Mouse (Mus musculus): ENCODE results near the gene Tbc1d16. TPM values are rescaled to one million over a fixed set of nuclear protein-coding genes. Genes with fewer than 3 reads are reported as not detected.
A peak's percentile ranks its signal among the peaks of the same experiment; 100 is the strongest.

The Tbc1d16 gene
- polyA plus RNA-seq, 1 experiment from 2014 or later: 25.3 TPM

DNA sequence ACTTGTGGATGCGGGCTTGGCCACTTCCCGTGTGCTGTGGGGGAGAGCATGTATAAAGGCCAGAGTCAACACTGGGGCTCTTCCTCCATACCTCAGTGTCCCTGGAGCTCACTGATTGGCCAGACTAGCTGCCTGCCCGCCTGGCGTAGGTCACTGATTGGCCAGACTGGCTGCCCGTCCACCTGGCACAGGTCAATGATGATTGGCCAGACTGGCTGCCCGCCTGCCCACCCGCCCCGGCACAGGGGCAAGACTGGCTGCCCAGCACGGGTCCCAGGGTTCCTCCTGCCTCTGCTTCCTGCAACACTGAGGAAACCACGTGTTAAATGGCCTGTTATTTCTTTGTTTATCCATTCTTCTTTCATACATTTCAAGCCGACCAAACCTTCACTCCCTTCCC, 68.8 kb downstream of the Tbc1d16 start:
- no peaks in the 10 kb centered on the region for H3K9me3 ChIP-seq
- peak overlapping the region; percentile 32 for H3K4me3 ChIP-seq

DNA sequence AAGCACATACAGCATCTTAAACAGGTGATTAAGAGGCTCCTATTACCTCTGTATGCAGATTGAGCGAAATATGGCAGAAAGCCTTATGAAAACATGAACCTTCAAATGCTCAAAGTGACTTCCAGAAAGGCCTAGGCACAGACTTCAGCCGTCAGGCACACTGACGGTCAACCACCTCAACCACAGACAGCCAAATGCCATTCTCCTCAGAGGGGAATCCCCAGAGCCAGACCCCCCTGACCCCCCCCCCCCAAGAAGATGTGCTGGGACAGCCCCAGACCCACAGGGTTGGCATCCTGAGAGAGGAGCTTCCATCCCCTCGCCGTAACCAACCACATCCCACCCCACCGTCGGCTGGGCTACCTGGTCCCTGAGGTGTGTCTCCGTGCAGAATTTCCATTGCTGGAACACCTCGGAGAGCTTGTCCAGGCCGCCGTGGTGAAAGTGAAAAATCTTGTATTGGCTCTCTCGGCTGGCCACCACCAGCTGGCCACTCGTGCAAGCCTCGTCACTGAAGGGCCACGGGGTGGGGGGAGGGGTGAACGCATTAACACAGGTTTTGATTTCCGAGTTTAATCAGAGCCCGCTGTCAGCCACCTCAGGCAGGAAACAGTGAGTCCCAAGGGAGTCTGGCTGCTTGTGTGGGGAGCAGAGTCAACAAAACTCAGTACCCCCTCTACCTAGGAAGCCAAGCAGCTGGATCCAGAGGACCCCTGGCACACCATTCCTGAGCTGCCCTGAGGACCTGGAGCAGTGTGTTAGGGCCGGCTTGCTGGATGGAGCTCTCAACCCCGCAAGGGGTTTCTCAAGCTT, 70.7 kb downstream of the Tbc1d16 start:
- H3K27me3 ChIP-seq (replicated peaks; ENCODE audit: low read depth, poor library complexity, severe bottlenecking): peaks cover 54% of the 10 kb centered on the region
- WGBS: 15% methylated on average over 20 of the region's 20 CpGs
- no peaks in the 10 kb centered on the region for H3K9me3 ChIP-seq
- DNase-seq (ENCODE audit: low spot score): peak; percentile 73
- H3K4me1 ChIP-seq: peaks cover 68% of the 10 kb centered on the region
- peak overlapping the region; percentile 72 for H3K27ac ChIP-seq (replicated peaks)
- H3K4me3 ChIP-seq: peak overlapping the region; percentile 41
- H3K36me3 ChIP-seq (replicated peaks): peaks cover 35% of the 10 kb centered on the region

More for the DNA sequence above, 68.8 kb downstream of the Tbc1d16 start:
- H3K27ac ChIP-seq (replicated peaks): no peak overlapping the region
- peaks cover 72% of the 10 kb centered on the region for H3K4me1 ChIP-seq
- peaks cover 54% of the 10 kb centered on the region for H3K27me3 ChIP-seq (replicated peaks; ENCODE audit: low read depth, poor library complexity, severe bottlenecking)
- DNase-seq (ENCODE audit: low spot score): peak; percentile 75
- peaks cover 16% of the 10 kb centered on the region for H3K36me3 ChIP-seq (replicated peaks)
- WGBS: 38% methylated on average over 11 of the region's 11 CpGs

DNA sequence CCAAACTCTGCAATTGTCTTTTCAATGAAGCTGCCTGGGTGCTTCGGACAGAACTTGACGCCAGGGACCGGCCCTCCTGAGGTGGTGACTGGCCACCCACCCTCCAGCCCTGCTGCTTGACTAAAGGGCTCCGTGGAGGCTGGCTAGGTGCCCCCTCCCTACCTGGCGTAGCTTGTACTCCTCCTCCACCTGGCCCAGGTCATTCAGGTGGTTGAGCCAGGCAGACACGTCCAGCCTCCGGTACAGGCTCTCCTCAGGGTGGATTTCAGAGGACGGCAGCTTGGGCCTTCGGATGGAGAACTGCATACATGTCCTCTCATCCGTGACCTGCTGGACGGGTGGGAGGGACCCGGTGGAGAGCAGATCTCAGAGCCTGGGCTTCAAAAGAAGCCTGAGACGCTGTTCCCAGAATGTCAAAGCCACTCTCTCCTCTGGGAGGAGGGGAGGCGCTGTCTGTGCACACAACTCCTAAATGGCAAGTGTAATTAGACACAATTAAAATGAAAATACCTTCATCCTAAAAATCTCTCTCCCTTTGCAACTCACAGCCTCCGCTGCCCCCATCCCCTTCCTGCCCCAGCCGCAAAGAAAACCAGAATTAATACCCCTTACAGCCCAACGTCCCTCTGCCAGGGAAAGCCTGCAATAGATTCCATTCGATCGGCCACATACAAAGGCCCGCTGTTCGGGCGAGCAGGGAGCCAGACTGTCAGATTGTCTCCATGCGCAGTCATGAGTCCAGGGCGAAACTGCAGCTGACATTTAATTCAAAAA, 71.6 kb downstream of the Tbc1d16 start:
- peaks cover 54% of the 10 kb centered on the region for H3K27me3 ChIP-seq (replicated peaks; ENCODE audit: low read depth, poor library complexity, severe bottlenecking)
- H3K9me3 ChIP-seq: no peaks in the 10 kb centered on the region
- H3K4me3 ChIP-seq: peak overlapping the region; percentile 41
- H3K27ac ChIP-seq (replicated peaks): peak overlapping the region; percentile 72
- WGBS: 12% methylated on average over 24 of the region's 24 CpGs
- peak; percentile 66 for DNase-seq (ENCODE audit: low spot score)
- peaks cover 74% of the 10 kb centered on the region for H3K4me1 ChIP-seq
- H3K36me3 ChIP-seq (replicated peaks): peaks cover 45% of the 10 kb centered on the region

DNA sequence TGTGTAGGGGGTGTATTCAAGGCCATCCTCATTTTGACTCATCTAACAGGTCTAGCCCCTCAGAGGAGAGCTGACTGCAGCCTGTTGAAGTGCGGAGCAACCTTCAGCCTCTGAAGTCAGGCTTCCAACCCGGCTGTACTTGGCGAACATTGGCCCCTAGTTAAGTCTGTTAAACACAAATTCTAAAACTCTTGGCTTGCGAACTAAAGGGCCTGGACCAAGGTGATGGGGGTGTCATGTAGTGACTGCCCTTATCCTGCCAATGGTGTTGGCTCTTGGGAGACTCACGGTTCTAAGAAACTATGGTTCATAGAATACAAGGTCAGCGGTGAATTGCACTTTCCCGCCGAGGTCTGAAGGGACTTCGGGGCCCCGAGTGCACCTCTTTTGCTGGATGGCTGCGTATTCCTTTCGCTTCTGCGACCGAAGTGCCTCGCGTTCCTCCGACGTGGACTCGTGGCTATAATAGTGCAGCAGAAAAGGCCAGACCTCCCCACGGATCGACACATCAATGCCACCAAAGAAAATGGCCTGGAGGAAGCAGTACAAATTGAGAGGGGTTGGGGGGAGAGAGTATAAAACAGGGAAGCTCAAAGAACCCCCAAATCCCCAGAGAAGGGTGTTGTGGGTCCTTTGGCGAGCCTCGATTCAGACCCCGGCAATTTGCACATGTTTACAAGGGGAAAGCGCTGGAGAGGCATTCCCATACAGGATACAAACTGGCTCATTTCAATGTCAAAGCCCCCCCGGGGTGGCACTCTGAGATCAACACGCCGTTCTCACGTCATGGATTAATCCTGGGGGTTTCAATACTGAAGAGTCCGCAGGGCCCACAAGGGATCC, 72.4 kb downstream of the Tbc1d16 start:
- no peaks in the 10 kb centered on the region for H3K9me3 ChIP-seq
- H3K27me3 ChIP-seq (replicated peaks; ENCODE audit: low read depth, poor library complexity, severe bottlenecking): peaks cover 53% of the 10 kb centered on the region
- peaks cover 52% of the 10 kb centered on the region for H3K36me3 ChIP-seq (replicated peaks)
- WGBS: 40% methylated on average over 30 of the region's 30 CpGs
- peak overlapping the region; percentile 72 for H3K27ac ChIP-seq (replicated peaks)
- DNase-seq (ENCODE audit: low spot score): no peak
- peaks cover 74% of the 10 kb centered on the region for H3K4me1 ChIP-seq
- H3K4me3 ChIP-seq: no peak overlapping the region; the same call in 1 of the 2 replicates

DNA sequence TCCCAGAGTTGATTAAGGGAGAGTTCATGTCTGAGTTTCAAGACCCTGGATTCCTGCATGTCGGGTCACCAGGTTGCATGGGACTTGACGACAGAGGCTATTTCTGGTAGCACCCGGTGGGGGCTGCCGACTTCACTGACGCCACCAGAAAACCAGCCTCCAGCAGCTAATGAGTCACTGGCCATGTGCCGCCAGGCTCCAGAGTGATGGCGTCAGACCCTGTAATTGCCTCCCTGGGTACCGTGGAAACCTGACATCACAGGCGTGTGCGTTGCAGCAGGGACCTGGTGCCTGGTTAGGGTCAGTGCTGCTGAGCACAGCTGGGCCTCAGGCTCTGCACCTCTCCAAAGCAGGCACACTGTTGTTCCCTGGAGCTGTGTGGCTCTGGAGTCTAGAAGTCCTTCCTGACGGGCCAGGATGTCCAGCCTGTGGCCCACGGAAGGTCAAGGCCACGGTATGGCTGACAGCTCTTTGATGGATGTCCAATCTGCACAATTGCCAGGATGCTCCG, 75.9 kb downstream of the Tbc1d16 start:
- H3K4me1 ChIP-seq: peaks cover 44% of the 10 kb centered on the region
- H3K9me3 ChIP-seq: no peaks in the 10 kb centered on the region
- peaks cover 35% of the 10 kb centered on the region for H3K27me3 ChIP-seq (replicated peaks; ENCODE audit: low read depth, poor library complexity, severe bottlenecking)
- WGBS: 74% methylated on average over 14 of the region's 14 CpGs
- H3K36me3 ChIP-seq (replicated peaks): peaks cover 87% of the 10 kb centered on the region
- DNase-seq (ENCODE audit: low spot score): peak; percentile 42
- no peak overlapping the region for H3K4me3 ChIP-seq
- H3K27ac ChIP-seq (replicated peaks): no peak overlapping the region

DNA sequence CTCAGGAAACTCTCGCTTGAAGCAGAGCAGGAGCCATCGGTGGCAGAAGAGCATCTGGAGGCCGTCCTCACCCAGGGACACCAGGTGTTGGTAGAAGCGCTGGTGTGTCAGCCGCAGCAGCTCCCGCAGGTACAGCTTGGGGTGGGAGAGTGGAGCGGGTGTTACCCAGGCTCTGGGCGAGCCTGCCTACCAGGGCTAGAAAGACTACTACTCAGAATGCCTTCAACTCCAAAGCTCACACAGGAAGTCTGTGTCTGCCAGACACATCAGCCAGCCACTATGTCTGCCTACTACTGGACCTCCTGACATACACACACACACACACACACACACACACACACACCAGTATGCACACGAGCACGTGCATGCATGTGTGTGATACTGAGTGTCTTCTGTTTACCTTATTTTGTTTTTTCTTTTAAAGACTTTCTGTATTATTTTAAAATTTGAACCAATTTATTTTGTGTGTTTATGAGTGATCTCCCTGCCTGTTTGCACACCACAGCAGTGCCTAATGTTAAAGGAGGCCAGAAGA, 77.2 kb downstream of the Tbc1d16 start:
- Histone ChIP-seq H3K27me3 (replicated peaks; ENCODE audit: low read depth, poor library complexity, severe bottlenecking) (peaks cover 23% of the 10 kb centered on the region), H3K4me1 (peaks cover 44% of the 10 kb centered on the region), H3K36me3 (replicated peaks) (peaks cover 91% of the 10 kb centered on the region), H3K27ac (replicated peaks) (no peak overlapping the region), H3K9me3 (no peaks in the 10 kb centered on the region), H3K4me3 (no peak overlapping the region)
- WGBS: 91% methylated on average over 10 of the region's 10 CpGs
- no peak for DNase-seq (ENCODE audit: low spot score)

DNA sequence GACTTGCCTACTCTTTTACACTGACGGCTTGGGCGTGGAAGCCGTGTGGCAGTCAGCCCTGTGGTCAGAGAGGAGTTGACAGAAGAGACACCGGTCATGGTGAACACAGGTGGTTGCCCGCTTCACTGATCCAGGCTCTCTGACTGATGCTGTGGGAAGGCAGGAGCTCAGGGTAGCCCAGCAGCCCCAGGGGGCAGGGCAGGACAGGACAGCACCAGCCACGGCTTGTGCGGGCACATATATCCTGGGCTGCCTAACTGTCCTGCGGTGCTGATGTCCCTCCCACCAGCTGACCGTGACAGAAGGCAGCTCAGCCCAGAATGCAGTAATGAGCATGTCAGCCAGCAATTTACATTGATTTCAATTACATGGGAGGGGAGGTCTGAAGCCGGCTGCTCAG, 77.9 kb downstream of the Tbc1d16 start:
- 83% methylated on average over 10 of the region's 10 CpGs for WGBS
- DNase-seq (ENCODE audit: low spot score): no peak
- Histone ChIP-seq H3K36me3 (replicated peaks) (peaks cover 85% of the 10 kb centered on the region), H3K4me1 (peaks cover 44% of the 10 kb centered on the region), H3K9me3 (no peaks in the 10 kb centered on the region), H3K27ac (replicated peaks) (no peak overlapping the region), H3K27me3 (replicated peaks; ENCODE audit: low read depth, poor library complexity, severe bottlenecking) (peaks cover 16% of the 10 kb centered on the region), H3K4me3 (no peak overlapping the region)

DNA sequence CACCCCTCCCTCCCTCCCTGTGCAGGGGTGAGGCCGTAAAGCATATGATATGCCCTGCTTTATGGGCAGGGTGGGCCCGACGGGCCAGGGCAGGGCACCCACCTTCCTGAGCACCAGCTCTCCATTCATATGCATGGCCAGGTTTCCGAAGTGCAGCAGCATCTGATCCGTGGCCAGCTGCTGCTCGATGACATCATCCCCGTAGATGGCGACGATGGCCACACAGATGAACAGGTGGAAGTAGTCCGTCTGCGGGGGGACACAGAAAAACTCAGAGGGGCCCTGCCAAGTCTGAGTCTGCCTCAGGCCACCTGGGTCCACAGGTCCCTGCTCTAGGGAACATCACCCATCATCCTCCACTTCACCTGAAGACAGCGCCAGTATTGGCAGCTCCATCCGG, 79.5 kb downstream of the Tbc1d16 start:
- Histone ChIP-seq H3K27me3 (replicated peaks; ENCODE audit: low read depth, poor library complexity, severe bottlenecking) (peaks cover 6% of the 10 kb centered on the region; the same call in 1 of the 2 replicates), H3K27ac (replicated peaks) (no peak overlapping the region), H3K4me1 (peaks cover 54% of the 10 kb centered on the region), H3K9me3 (no peaks in the 10 kb centered on the region), H3K36me3 (replicated peaks) (peaks cover 68% of the 10 kb centered on the region), H3K4me3 (no peak overlapping the region)
- WGBS: 92% methylated on average over 13 of the region's 13 CpGs
- DNase-seq (ENCODE audit: low spot score): no peak

DNA sequence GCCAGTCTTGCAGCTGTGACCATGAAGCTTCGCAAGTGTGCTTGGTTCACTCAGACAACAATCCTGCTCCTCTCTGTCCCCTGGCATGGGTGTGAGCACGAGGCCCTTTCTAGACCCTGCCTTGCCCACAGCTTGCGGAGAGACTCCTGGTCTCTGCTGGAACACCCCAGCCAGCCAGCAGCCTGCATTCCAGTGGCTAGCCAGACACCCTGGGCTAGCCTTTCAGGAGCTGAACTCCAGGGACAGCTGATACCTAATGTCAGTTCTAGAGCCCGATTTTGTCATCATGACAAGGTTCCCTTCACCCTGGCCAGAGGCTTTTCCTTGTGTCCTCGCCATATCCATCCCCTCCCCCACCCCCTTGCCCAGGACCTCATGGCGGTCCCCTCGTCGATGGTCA, 81.1 kb downstream of the Tbc1d16 start:
- peaks cover 6% of the 10 kb centered on the region; the same call in 1 of the 2 replicates for H3K27me3 ChIP-seq (replicated peaks; ENCODE audit: low read depth, poor library complexity, severe bottlenecking)
- DNase-seq (ENCODE audit: low spot score): no peak
- H3K4me3 ChIP-seq: no peak overlapping the region
- no peaks in the 10 kb centered on the region for H3K9me3 ChIP-seq
- H3K36me3 ChIP-seq (replicated peaks): peaks cover 52% of the 10 kb centered on the region
- peaks cover 60% of the 10 kb centered on the region for H3K4me1 ChIP-seq
- H3K27ac ChIP-seq (replicated peaks): no peak overlapping the region
- 83% methylated on average over 8 of the region's 8 CpGs for WGBS

DNA sequence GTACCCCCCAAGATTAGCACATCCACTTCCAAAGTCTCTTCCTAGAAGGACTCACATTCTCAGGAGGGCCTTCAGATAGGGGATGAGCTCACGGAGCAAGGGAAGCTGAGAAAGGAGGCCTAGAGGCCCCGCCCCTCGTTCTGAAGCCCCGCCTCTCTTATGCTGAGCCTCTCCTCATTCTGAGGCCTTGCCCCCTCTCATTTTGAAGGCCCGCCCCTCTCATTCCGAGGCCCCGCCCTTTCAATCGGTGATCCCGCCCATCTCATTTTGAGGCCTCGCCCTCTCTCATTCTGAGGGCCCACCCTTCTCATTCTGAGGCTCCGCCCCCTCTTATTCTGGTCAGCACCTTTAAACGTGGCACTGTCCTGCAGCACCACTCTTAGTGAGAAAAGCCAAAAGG, 82.2 kb downstream of the Tbc1d16 start:
- Histone ChIP-seq H3K27me3 (replicated peaks; ENCODE audit: low read depth, poor library complexity, severe bottlenecking) (peaks cover 7% of the 10 kb centered on the region; the same call in 1 of the 2 replicates), H3K36me3 (replicated peaks) (peaks cover 42% of the 10 kb centered on the region), H3K27ac (replicated peaks) (no peak overlapping the region), H3K4me1 (peaks cover 62% of the 10 kb centered on the region), H3K4me3 (no peak overlapping the region), H3K9me3 (no peaks in the 10 kb centered on the region)
- WGBS: 24% methylated on average over 12 of the region's 12 CpGs
- DNase-seq (ENCODE audit: low spot score): peak; percentile 55

DNA sequence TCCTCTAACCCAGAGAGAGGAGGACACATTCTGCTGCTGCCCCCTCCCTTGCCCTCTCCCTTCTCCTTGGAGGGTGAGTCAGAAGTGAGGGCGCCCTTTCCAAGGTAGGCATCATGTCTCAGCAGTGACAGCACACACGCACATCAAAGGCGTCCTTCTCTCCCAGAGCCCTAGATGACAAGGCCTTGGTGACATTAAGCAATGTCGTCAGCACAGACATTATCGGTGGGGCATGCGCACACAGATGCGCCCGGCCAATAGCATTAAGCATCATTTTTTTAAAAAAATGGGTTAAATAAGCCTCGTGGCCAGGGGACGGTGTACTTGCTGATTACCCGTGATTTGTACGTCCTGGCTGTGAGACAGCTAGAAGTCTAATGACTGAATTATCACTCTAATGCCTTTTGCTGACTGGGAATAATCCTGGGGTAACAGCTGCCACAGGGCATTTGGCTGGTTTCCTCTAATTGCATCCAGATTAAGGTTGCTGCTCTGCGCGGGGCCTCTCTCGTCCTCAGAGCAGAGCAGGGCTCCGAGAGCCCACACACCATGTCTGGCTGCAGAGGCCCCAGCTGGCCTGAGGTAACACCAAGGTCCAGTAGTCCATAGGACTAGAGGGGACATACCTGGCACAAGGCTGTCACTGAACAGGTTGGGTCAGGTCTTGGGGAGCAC, 83.4 kb downstream of the Tbc1d16 start:
- H3K9me3 ChIP-seq: no peaks in the 10 kb centered on the region
- peak overlapping the region; percentile 16; the same call in 1 of the 2 replicates for H3K27ac ChIP-seq (replicated peaks)
- peaks cover 30% of the 10 kb centered on the region for H3K36me3 ChIP-seq (replicated peaks)
- peaks cover 10% of the 10 kb centered on the region; the same call in 1 of the 2 replicates for H3K27me3 ChIP-seq (replicated peaks; ENCODE audit: low read depth, poor library complexity, severe bottlenecking)
- H3K4me1 ChIP-seq: peaks cover 57% of the 10 kb centered on the region
- DNase-seq (ENCODE audit: low spot score): peak; percentile 61
- H3K4me3 ChIP-seq: no peak overlapping the region; the same call in 1 of the 2 replicates
- 48% methylated on average over 16 of the region's 16 CpGs for WGBS

Measured in embryonic facial prominence, embryonic 10.5 days (tissue).